Mouse (Mus musculus) frontal cortex, adult (tissue): ENCODE measurements around the gene Tssk6.

Experiments
- ATAC-seq: cut with Nextera tagmentation; 2 replicates; pipeline ENCODE4 v1.9.2; 2017; ENCODE audit warnings: mild to moderate bottlenecking, moderate library complexity, mixed read lengths; ENCODE audit not compliant: low TSS enrichment

Tssk6 gene

GRCm38 (mm10) chr8:69902163-69903062 is at the start of gene Tssk6, which contains the start of the genes Ndufa13 and Yjefn3:
Gene Tssk6 (plus strand): TSS chr8:69902184.
Gene Ndufa13 (minus strand): TSS chr8:69902558.
Gene Yjefn3 (minus strand): TSS chr8:69902712.
- ATAC-seq, result peak; percentile 0; the same call in 1 of the 2 replicates

- no peak for ATAC-seq
Observed at GRCm38 (mm10) chr8:69853869-69854268, 48.1 kb upstream of the Tssk6 start.

DNA sequence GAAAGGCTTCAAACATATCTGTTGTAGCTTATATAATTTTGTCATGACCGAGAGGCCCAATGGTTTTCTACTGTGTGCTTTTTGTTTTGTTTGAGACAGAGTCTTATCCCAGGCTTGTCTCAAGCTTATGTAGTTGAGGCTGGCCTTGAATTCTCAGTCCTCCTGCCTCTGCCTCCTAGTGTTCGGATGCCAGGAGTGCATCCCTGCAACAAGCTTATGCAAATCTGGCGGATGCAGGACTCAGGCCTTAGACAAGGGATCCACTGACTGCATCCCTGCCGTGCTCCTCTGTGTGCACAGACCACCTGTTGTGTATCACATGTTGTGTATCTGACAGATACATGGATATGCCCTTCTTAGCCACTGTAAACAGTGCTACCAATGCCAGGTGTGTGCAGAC is 41.2 kb upstream of the Tssk6 start:
- ATAC-seq, result no peak

DNA sequence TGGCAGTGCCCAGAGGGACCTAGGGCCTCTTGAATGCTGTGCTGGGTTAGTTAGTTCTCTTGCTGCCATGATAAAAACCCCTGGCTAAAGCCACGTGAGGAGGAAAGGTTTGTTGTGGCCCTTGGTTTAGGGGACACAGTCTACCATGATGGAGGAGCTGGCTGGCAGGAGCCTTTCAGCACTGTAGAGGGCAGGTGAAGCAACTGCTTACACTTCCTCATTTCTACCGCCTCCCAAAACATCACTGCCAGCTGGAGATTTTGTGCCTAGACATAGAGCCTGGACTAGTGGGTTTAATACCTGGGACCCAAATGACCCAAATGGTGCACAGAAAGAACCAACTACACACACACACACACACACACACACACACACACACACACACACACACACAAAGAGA is 40.7 kb upstream of the Tssk6 start:
- no peak for ATAC-seq

- peak; percentile 77 for ATAC-seq
Observed at GRCm38 (mm10) chr8:69863387-69864020, 38.5 kb upstream of the Tssk6 start.

- ATAC-seq, result no peak
Observed at GRCm38 (mm10) chr8:69864180-69864579, 37.8 kb upstream of the Tssk6 start.

DNA sequence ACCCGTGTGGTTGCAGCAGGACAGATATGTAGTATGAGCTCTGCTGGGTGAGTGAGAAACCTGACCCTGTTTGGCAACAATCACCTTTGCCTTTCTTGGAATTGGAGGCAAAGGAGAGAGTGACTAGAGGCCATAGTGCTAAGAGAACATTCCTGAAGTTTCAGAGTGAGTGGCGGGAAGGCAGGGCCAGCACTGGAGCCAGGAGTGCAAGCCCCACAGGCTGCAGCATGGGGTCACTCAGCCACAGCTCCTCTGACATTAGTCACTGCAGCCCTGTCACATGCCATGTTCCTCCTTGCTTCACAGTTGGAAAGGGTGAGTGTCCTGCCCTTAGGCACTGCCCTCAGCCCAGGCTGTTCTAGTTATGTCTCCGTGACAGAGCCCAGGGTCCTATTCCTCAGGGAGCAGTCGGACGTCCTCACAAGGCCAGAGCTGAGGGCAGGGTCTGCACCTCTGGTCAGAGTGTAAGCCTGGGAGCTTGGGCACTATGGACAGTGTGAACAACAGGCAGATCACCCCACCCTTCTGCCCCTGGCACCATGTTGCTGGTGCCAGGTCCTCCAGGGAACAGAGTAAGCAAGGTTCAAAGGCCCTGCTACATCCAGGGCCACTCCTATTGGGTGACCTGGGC is 34.2 kb upstream of the Tssk6 start:
- no peak for ATAC-seq

- peak; percentile 74 for ATAC-seq
Observed at GRCm38 (mm10) chr8:69870003-69870765, 31.8 kb upstream of the Tssk6 start.

DNA sequence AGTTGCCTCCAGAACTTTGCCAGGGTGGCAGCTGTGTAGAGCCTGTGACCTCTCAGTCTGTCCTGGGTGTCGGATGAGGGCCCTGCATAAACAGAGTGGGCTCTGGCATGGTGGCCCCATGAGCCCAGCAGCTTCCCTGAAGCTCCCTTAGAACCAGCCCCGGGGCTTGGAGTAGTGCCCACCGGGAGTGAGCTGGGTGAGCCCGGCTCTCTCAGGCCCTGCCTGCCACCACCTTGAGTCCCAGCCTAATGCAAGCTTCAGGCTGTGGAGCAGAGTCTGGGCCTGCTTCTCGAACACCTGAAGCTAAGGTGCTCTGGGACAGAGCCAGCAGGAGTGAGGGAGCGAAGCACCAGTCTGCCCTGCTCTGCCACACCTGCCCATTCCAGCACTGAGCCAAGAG is 31.1 kb upstream of the Tssk6 start:
- no peak for ATAC-seq

- ATAC-seq, result peak; percentile 38
Observed at GRCm38 (mm10) chr8:69874155-69874554, 27.8 kb upstream of the Tssk6 start.

DNA sequence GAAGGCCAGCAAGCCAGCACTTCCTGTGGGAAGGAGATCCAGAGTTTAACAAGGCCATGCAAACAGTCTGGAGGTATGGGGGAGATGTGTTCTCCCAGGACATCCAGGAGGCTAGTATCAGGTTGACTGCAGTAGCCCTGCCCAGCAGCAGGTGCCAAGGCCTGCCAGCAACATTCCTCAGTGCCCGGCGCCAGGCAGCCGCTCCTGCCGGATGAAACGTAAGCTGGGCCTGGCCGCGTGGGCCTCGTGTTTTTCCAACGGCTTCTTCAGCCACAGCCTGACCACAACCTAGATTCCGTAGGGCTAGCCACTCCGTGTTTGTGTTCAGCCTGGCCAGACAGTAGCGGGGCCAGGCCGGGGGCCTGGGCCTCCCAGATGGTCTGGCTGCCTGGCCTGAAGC is 27.3 kb upstream of the Tssk6 start:
- ATAC-seq, result no peak

- ATAC-seq, result no peak
Observed at GRCm38 (mm10) chr8:69876097-69876496, 25.9 kb upstream of the Tssk6 start.

DNA sequence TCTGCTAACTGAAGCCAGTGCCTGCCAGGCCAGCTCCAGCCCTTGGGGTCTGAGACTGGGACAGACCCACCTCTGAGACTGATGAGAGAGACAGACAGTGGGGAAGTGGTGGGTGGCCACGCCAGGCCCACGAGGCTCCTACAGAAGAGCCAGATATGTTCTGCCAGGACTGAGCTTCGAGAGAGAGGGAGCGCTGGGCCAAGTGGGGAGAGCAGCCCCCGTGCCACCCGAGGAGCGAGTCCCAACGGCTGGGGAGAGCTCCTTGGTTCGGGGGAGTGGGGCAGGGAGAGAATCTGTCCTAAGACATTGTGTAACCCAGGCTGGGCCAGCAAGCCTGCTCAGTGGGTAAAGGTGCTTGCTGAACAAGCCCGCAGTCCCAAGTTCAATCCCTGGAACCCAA is 25.0 kb upstream of the Tssk6 start:
- no peak for ATAC-seq

GRCm38 (mm10) chr8:69877396-69877795 is 24.6 kb upstream of the Tssk6 start:
- ATAC-seq, result no peak

- no peak for ATAC-seq
Observed at GRCm38 (mm10) chr8:69877992-69878391, 24.0 kb upstream of the Tssk6 start.

DNA sequence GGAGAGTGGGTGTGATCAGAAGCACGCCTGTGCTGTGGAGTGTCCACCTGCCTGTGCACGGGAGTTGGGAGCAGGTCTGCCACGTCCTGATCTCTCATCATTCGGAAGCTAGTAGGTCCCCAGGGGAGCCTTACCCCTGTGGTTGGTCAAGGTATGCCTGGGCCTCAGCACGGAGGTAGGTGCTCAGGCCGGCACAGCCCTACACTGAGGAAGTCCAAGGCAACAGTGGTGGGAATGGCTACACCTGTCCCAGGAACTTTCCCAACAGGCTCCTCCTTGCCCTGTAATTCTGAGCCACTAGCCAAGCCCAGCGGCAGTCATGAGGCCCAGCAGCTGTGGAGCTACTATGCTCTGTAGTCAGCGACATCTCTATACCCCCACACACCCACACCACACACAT is 22.3 kb upstream of the Tssk6 start:
- ATAC-seq, result no peak

GRCm38 (mm10) chr8:69880841-69881240 is 21.1 kb upstream of the Tssk6 start:
- ATAC-seq, result no peak

DNA sequence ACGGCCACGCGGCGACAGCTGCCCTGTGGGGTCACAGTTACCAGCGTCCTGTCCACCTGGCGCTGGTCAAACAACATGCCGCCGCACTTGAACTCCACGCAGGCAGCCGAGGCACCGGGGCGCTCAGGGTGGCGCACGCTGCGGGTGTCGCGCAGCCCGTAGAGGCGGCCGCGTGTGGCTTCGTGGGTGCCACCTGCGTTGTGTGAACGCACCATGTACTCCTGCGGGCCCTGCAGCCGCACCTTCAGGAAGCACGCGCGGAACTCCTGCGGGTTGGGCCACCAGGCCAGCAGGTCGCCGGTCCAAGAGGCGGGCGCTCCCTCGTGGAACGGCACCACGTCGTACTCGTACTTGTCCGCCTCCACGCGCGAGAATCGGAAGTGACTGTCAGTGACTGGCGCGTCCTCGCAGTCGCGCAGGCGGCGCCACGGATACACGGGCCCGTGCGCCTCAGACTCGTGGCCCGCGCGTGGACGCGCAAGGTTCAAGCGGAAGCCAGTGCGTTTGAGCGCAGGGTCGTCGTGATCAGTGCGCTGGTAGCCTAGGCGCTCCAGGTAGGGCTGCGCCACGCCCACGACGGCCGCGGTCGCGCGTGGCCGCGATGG is 20.6 kb upstream of the Tssk6 start:
- ATAC-seq, result no peak

DNA sequence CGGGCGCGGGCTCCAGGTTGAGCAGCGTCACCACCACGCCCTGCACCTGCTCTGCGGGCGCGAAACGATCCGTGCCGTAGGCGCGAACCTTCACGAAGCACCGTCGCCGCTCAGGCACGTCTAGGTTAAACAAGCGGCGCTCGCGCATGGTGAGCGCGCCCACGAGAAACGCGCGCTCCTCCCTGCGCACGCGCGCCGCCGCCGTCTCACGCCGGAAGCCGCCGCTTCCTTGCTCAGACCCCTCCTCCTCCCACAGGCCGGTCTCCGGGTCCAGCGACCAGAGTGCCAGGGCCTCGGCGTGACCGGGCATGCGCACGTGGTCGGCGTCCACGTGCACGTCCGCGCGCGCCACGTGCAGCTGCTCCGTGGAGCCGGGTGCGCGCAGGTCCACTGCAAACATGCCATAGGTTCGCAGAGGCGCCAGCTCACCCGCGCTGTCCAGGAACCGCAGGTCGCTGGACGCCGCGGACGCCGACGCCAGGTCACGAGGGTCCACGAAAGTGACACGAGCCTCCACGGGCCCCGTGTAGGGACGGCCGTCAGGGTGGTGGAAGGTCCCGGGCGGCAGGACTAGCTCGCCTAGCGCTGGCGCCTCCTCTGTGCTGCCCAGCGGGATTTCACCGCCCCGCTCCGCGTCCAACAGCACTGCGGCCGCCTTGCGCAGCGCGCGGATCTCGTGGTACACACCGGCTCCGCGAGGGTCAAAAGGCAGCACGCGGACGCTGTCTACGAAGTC is 19.8 kb upstream of the Tssk6 start:
- ATAC-seq, result peak; percentile 3; the same call in 1 of the 2 replicates

GRCm38 (mm10) chr8:69882833-69883600 is 19.0 kb upstream of the Tssk6 start:
- ATAC-seq, result no peak
